Mouse (Mus musculus): ENCODE data around the gene Ffar4.

DNA sequence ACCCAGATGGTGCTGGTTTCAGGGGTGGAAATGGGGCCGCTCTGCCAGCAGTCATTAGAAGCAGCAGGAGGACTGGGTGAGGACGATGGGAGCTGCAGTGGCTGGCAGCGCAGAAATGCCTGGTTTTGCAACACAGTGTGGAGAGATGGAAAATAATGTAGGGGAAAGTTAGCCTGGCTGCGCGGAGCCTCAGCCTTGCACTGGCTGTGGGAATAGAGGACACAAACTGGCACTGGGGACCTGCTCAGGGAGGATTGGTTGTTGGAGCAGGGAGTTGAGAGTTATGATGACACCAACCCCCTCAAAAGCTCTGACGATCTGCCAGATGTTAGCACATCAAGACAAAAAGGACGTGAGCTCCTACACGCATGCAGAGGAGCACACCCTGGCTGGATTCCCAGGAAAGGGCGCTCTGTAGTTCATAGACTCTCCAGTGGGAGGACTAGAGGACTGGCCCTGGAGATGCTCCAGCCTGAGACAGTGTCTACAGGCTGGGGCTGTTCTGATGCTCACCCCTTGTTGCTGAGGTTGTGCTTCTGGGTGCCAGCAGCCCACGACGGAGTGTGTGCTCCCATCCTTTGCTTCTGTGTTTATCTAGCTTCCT lies 9.8 kb upstream of the Ffar4 start:
- TF ChIP-seq ZC3H11A (IDR thresholded peaks at IDR 0.05; ENCODE audit: low read depth, low read length) = no peak
- TF ChIP-seq CTCF (IDR thresholded peaks at IDR 0.05 in 2 of 3, conservative IDR thresholded peaks at IDR 0.05 in 1 of 3; ENCODE audit: control insufficient read depth in 1 of 3, insufficient read depth in 1 of 3, low read depth in 2 of 3, low read length in 3 of 3, poor library complexity in 1 of 3, severe bottlenecking in 1 of 3) = no peak
- no peak for TF ChIP-seq NRF1 (IDR thresholded peaks at IDR 0.05; ENCODE audit: insufficient read depth, low read depth, low read length, poor library complexity, severe bottlenecking)
- no peak for TF ChIP-seq SIN3A (IDR thresholded peaks at IDR 0.05; ENCODE audit: low read length)
- TF ChIP-seq MAFK (IDR thresholded peaks at IDR 0.05; ENCODE audit: borderline replicate concordance, low read depth, low read length) = no peak
- TF ChIP-seq POLR2A (IDR thresholded peaks at IDR 0.05; ENCODE audit: control insufficient read depth in 1 of 2, insufficient read depth in 1 of 2, low read depth in 1 of 2, low read length in 2 of 2, poor library complexity in 1 of 2) = no peak
- no peak for TF ChIP-seq USF2 (IDR thresholded peaks at IDR 0.05; ENCODE audit: borderline replicate concordance in 1 of 2, insufficient read depth in 1 of 2, low read depth in 1 of 2, low read length in 2 of 2)
- no peak for TF ChIP-seq E2F4 (IDR thresholded peaks at IDR 0.05; ENCODE audit: borderline replicate concordance, low read depth, low read length)
- TF ChIP-seq USF1 (IDR thresholded peaks at IDR 0.05; ENCODE audit: low read depth, low read length) = no peak
- no peak for TF ChIP-seq EP300 (IDR thresholded peaks at IDR 0.05; ENCODE audit: low read depth in 1 of 2, low read length in 2 of 2)
- no peak for TF ChIP-seq GABPA (IDR thresholded peaks at IDR 0.05; ENCODE audit: low read depth, low read length)
- TF ChIP-seq ETS1 (IDR thresholded peaks at IDR 0.05; ENCODE audit: low read depth, low read length) = no peak
- TF ChIP-seq MAZ (IDR thresholded peaks at IDR 0.05; ENCODE audit: low read depth, low read length) = no peak
- no peak for TF ChIP-seq GATA1 (IDR thresholded peaks at IDR 0.05; ENCODE audit: low read depth, low read length)
